Mouse (Mus musculus) limb, embryonic 14.5 days (tissue): ENCODE measurements at regions not wholly inside any gene's neighbourhood (a gene's known extent, or its start where the extent isn't known, plus 50 kb on each side); places are given as distances from the start of the nearest gene placed in this dataset.
A peak's percentile ranks its signal among the peaks of the same experiment; 100 is the strongest.

Experiments
- ATAC-seq: fragments of 200-750 bp; cut with Nextera tagmentation; 2 replicates; pipeline ENCODE4 v1.8.0; 2017; ENCODE audit warnings: low read depth, moderate number of reproducible peaks, moderate TSS enrichment; ENCODE audit not compliant: low FRiP score
- DNase-seq: peaks from one replicate; pipeline ENCODE4 v3.0.0-alpha.2; 2015; ENCODE audit warnings: low spot score
- H3K27ac ChIP-seq: fragments of 300-500 bp; sonication (generic); replicated peaks from 2 replicates; pipeline ENCODE4 v1.5.1; 2014; ENCODE audit warnings: low read depth, mild to moderate bottlenecking, low read length, moderate library complexity, mixed read lengths
- H3K27me3 ChIP-seq: fragments of 300-500 bp; sonication (generic); 2 replicates; pipeline ENCODE4 v1.6.1; 2014; ENCODE audit warnings: low read length, mixed read lengths; ENCODE audit not compliant: control insufficient read depth, insufficient read depth
- H3K36me3 ChIP-seq: fragments of 300-500 bp; sonication (generic); 2 replicates; pipeline ENCODE4 v1.6.1; 2014; ENCODE audit warnings: mild to moderate bottlenecking, low read length, moderate library complexity, mixed read lengths; ENCODE audit not compliant: control insufficient read depth, insufficient read depth
- H3K4me1 ChIP-seq: fragments of 300-500 bp; sonication (generic); 2 replicates; pipeline ENCODE4 v1.6.1; 2014; ENCODE audit warnings: antibody characterized with exemption, low read length, mixed read lengths; ENCODE audit not compliant: control insufficient read depth, insufficient read depth
- H3K4me2 ChIP-seq: fragments of 300-500 bp; sonication (generic); replicated peaks from 2 replicates; pipeline ENCODE4 v1.6.1; 2014; ENCODE audit warnings: low read depth, mild to moderate bottlenecking, low read length, moderate library complexity; ENCODE audit not compliant: severe bottlenecking
- H3K4me3 ChIP-seq: fragments of 300-500 bp; sonication (generic); replicated peaks from 2 replicates; pipeline ENCODE4 v1.5.1; 2014; ENCODE audit warnings: low read length
- H3K9ac ChIP-seq: fragments of 300-500 bp; sonication (generic); 2 replicates; pipeline ENCODE4 v1.6.1; 2014; ENCODE audit warnings: mild to moderate bottlenecking, low read depth, low read length, moderate library complexity; ENCODE audit not compliant: severe bottlenecking
- H3K9me3 ChIP-seq: fragments of 300-500 bp; sonication (generic); 2 replicates; pipeline ENCODE4 v1.6.1; 2016; ENCODE audit warnings: low read length; ENCODE audit not compliant: control insufficient read depth
- POLR2A ChIP-seq: fragments of 200-500 bp; IDR thresholded peaks from 2 replicates; pipeline ENCODE4 v1.8.0; 2012; ENCODE audit warnings: inconsistent platforms, mild to moderate bottlenecking, moderate library complexity, borderline replicate concordance; ENCODE audit not compliant: insufficient read depth, insufficient read length; ENCODE audit errors: extremely low read depth
- WGBS: fragments of 180-500 bp; shearing (Covaris S2); extraction: QIAGEN DNeasy Blood & Tissue Kit; methylation state at CpG from one replicate; pipeline ENCODE4 v1.1.7; 2014; 5-methylcytosine and 5-hydroxymethylcytosine counted together

DNA sequence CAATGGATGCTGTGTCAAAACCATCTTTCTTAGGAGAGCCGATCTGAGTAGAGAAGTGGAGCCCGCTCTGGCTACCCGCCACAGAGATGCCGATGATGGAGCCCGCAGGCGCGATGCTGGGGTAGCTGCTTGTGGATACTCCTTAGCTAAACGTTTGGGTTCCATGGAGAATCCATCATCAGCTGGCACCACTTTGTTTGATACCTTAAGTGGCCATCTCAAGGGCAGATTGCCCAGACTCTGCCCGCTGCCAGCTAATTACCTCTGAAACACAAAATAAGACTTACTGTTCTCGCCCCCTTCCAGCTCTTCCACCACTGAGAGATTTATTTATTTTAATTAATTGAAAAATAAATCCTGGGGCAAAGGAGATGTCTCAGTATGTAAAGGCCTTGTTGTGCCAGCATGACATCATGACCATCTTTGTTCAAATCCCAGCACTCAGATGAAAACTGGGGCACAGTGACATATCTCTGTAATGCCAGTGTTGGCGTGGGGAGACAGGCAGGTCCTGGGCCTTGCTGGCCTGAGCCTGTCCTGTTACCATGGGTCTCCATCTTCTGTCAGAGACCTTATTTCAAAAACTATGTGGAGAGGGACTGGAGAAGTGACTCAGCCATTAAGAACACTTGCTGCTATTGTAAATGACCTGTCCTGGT, 132.1 kb upstream of the Fermt1 start:
- Histone ChIP-seq H3K9me3 (no peaks in the 10 kb centered on the region), H3K36me3 (no peaks in the 10 kb centered on the region), H3K9ac (no peak overlapping the region), H3K4me3 (no peak overlapping the region), H3K4me1 (no peaks in the 10 kb centered on the region), H3K27ac (no peak overlapping the region), H3K27me3 (no peaks in the 10 kb centered on the region), H3K4me2 (no peak overlapping the region)
- 91% methylated on average over 11 of the region's 11 CpGs for WGBS
- DNase-seq (no peak), ATAC-seq (no peak)
- TF ChIP-seq POLR2A: no peak

DNA sequence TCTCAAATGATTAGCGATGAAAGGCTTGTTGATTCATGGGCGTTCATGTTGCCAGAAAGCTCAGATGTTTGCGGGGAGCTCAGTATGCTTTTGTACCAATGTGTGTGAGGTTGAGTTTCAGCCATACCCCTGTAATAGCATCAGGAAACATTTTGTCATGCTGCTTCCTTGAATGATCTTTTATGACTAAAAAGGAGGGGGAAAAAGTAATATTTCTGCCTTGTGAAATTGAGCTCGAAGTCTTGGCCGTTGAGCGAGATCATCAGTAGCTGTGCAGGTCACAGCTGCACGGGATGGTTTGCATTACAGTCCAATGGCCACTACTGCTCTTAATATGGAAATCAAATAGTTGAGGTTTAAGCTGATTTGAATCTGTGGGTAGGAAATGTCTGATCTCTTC, 145.3 kb upstream of the Fermt1 start:
- no peak overlapping the region for H3K4me2 ChIP-seq
- ATAC-seq: no peak
- no peak for TF ChIP-seq POLR2A
- H3K9me3 ChIP-seq: no peaks in the 10 kb centered on the region
- no peaks in the 10 kb centered on the region for H3K36me3 ChIP-seq
- no peak overlapping the region for H3K9ac ChIP-seq
- 59% methylated on average over 7 of the region's 7 CpGs for WGBS
- no peak for DNase-seq
- no peak overlapping the region for H3K27ac ChIP-seq
- no peaks in the 10 kb centered on the region for H3K4me1 ChIP-seq
- no peaks in the 10 kb centered on the region for H3K27me3 ChIP-seq
- H3K4me3 ChIP-seq: no peak overlapping the region

DNA sequence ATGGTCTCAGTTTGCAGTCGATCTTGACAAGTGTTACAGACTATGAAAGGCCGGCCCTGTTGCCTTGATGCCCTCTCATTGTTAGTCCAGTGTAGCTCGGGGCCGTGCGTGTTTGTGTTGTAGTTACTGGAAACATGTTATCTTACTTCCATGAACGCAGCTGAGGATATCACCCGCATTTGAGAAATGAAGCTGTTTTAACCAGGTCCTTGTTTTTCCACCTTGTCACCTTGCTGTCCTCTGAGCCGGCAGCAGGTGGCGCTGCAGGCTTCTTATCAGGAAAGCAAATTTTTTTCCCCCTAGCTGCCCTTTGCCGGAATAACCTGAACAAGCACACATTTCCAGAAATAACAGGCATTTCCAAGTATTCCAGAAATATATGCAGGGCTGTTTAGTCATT, 167.9 kb upstream of the Fermt1 start:
- ATAC-seq: no peak
- DNase-seq: peak; percentile 84
- Histone ChIP-seq H3K4me3 (no peak overlapping the region), H3K4me2 (0 out of 2 replicates have a peak overlapping the region, but pooled peaks have one; percentile 13), H3K9me3 (no peaks in the 10 kb centered on the region), H3K27ac (no peak overlapping the region), H3K4me1 (peaks cover 6% of the 10 kb centered on the region; the same call in 1 of the 2 replicates), H3K36me3 (no peaks in the 10 kb centered on the region), H3K9ac (no peak overlapping the region), H3K27me3 (no peaks in the 10 kb centered on the region; the same call in 1 of the 2 replicates)
- WGBS: 21% methylated on average over 10 of the region's 10 CpGs
- TF ChIP-seq POLR2A: no peak

DNA sequence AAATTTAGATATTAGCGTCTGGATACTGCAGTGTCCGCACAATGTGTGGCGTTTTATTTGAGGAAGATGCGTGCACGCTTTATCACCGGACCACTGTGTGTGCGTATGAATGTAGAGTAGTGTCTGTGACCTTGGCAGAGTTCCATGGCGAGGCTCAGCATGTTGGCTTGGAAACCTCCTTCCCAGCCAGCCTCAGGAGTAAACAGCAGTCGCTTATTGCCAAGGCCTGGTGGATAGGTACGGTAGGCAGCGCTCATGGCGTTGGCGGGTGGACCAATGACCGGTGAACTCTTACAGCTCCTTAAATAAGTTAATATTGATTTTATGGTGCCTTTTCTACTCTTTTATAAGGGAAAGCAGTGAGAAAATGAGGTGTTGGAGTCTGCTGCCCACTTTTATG, 172.9 kb upstream of the Fermt1 start:
- no peak for TF ChIP-seq POLR2A
- 52% methylated on average over 14 of the region's 14 CpGs for WGBS
- Histone ChIP-seq H3K36me3 (no peaks in the 10 kb centered on the region), H3K27ac (no peak overlapping the region), H3K9ac (no peak overlapping the region), H3K4me1 (peaks cover 7% of the 10 kb centered on the region; the same call in 1 of the 2 replicates), H3K9me3 (no peaks in the 10 kb centered on the region), H3K27me3 (no peaks in the 10 kb centered on the region; the same call in 1 of the 2 replicates), H3K4me2 (no peak overlapping the region), H3K4me3 (no peak overlapping the region)
- DNase-seq (no peak), ATAC-seq (no peak)

DNA sequence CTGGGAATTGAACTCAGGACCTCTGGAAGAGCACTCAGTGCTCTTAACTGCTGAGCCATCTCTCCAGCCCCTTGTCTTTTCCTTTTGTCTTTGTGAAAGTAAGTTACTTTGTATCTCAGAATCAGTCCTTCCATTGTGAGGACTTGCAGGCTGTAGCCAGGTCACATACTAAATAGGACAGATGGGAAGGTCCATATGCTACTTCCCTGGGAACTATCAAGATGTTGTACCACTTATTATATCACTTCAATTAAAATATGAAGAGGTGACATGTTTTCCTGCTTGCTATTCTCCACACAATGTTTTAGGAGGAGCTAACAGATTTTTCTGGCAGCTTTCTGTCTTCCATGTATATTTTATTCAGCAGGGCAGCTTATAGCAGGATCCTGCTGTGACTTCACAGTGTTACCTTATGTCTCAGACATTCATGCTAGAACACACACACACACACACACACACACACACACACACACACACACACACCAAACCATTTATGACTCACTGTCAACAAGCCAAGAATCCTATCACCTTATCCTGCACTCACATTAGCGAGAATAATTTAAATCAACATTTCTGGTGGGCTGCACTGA, 179.6 kb upstream of the Fermt1 start:
- Histone ChIP-seq H3K9ac (no peak overlapping the region), H3K4me1 (no peaks in the 10 kb centered on the region), H3K27ac (no peak overlapping the region), H3K27me3 (no peaks in the 10 kb centered on the region), H3K4me2 (no peak overlapping the region), H3K4me3 (no peak overlapping the region), H3K9me3 (no peaks in the 10 kb centered on the region), H3K36me3 (no peaks in the 10 kb centered on the region)
- TF ChIP-seq POLR2A: no peak
- 70% methylated on average over 1 of the region's 1 CpGs for WGBS
- DNase-seq (no peak), ATAC-seq (no peak)

DNA sequence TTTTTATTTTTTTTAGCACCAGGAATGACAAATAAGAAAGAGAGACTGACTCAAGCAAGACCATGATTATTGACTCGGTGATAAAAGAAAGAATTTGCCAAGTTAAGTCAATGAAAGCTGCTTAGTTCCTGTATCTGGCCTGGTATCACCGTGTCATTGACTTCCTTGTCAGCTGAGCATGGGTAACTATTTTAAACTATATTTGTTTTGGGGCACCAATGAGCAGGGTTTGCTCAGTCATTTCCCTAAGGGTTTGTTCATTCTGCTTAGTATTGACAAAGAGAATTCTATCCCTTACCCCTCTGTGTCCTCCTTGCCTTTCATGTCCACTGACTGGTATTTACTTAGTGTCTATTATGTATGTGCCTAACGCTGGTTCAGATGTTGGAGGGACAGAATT, 189.2 kb upstream of the Fermt1 start:
- Histone ChIP-seq H3K9ac (no peak overlapping the region), H3K9me3 (no peaks in the 10 kb centered on the region), H3K36me3 (no peaks in the 10 kb centered on the region), H3K27me3 (no peaks in the 10 kb centered on the region), H3K4me2 (no peak overlapping the region), H3K4me1 (peaks cover 7% of the 10 kb centered on the region; the same call in 1 of the 2 replicates), H3K27ac (no peak overlapping the region), H3K4me3 (no peak overlapping the region)
- DNase-seq: no peak
- TF ChIP-seq POLR2A: no peak
- 54% methylated on average over 3 of the region's 3 CpGs for WGBS
- no peak for ATAC-seq
